Mouse (Mus musculus) R1 (cell line): ENCODE data around the gene Acaa1a.
A peak's percentile ranks its signal among the peaks of the same experiment; 100 is the strongest.

Source experiments
- DNase-seq: peaks from one replicate; pipeline ENCODE4 v3.0.0-alpha.2; 2018; ENCODE audit warnings: low read depth, low spot score

The Acaa1a gene

GRCm38 (mm10) chr9:119339558-119340211 is at the start of gene Acaa1a:
Gene Acaa1a (plus strand): TSS chr9:119339676.
- peak; percentile 71 for DNase-seq

- no peak for DNase-seq
Measured at GRCm38 (mm10) chr9:119290791-119291190, 48.7 kb upstream of the Acaa1a start.

GRCm38 (mm10) chr9:119297696-119298095 is 41.8 kb upstream of the Acaa1a start:
- no peak for DNase-seq

GRCm38 (mm10) chr9:119298563-119298962 is 40.9 kb upstream of the Acaa1a start:
- DNase-seq = no peak

GRCm38 (mm10) chr9:119305863-119306262 is 33.6 kb upstream of the Acaa1a start:
- DNase-seq = no peak

GRCm38 (mm10) chr9:119309067-119309466 is 30.4 kb upstream of the Acaa1a start:
- no peak for DNase-seq

- DNase-seq = no peak
Measured at GRCm38 (mm10) chr9:119313096-119313495, 26.4 kb upstream of the Acaa1a start.

GRCm38 (mm10) chr9:119318891-119319290 is 20.6 kb upstream of the Acaa1a start:
- DNase-seq = no peak

- DNase-seq = peak; percentile 73
Measured at GRCm38 (mm10) chr9:119320446-119320845, 19.0 kb upstream of the Acaa1a start.

GRCm38 (mm10) chr9:119320946-119321345 is 18.5 kb upstream of the Acaa1a start:
- peak; percentile 88 for DNase-seq

- DNase-seq = peak; percentile 79
Measured at GRCm38 (mm10) chr9:119321392-119322229, 17.9 kb upstream of the Acaa1a start.

- DNase-seq = peak; percentile 100
Measured at GRCm38 (mm10) chr9:119322289-119323259, 16.9 kb upstream of the Acaa1a start, which contains the start of gene Oxsr1. Gene Oxsr1 (minus strand): TSS chr9:119322427.

- DNase-seq = no peak
Measured at GRCm38 (mm10) chr9:119323260-119323645, 16.2 kb upstream of the Acaa1a start.

- DNase-seq = no peak
Measured at GRCm38 (mm10) chr9:119324130-119324529, 15.3 kb upstream of the Acaa1a start.

GRCm38 (mm10) chr9:119328488-119328887 is 11.0 kb upstream of the Acaa1a start:
- DNase-seq = no peak

- DNase-seq = no peak
Measured at GRCm38 (mm10) chr9:119330186-119330963, 9.1 kb upstream of the Acaa1a start.

- peak; percentile 48 for DNase-seq
Measured at GRCm38 (mm10) chr9:119334324-119334723, 5.2 kb upstream of the Acaa1a start.

GRCm38 (mm10) chr9:119334834-119335233 is 4.6 kb upstream of the Acaa1a start:
- DNase-seq = no peak

GRCm38 (mm10) chr9:119335571-119335970 is 3.9 kb upstream of the Acaa1a start:
- no peak for DNase-seq

GRCm38 (mm10) chr9:119337842-119338241 is 1.6 kb upstream of the Acaa1a start:
- DNase-seq = no peak

- DNase-seq = no peak
Measured at GRCm38 (mm10) chr9:119338350-119338749, 1.1 kb upstream of the Acaa1a start.
